21 mouse cellular contexts compared by ENCODE assay signal in genomic region chr7:82112046-82112445, GRCm38 (mm10).
A peak's percentile ranks its signal among the peaks of the same experiment; 100 is the strongest.
DNase-seq lines count a peak whose midpoint lies in the region; ATAC-seq lines count a peak whose summit lies in the region.
"Had no signal": no experiment of that assay in that cellular context is flagged by ENCODE, and none has a peak within 500 bp of the region (broad histone marks: within the 10 kb centered on the region; RNA-seq: fewer than 3 reads in every experiment).

No protein-coding gene starts in this region.

- H3K4me1 ChIP-seq in limb, embryonic 11.5 days (ENCODE audit: control insufficient read depth, insufficient read depth, low read length), result peaks cover 9% of the 10 kb centered on the region
- peaks cover 21% of the 10 kb centered on the region for H3K4me1 ChIP-seq in limb, embryonic 10.5 days
- H3K4me1 ChIP-seq in midbrain, embryonic 14.5 days (ENCODE audit: control insufficient read depth, insufficient read depth, low read length), result no peaks in the 10 kb centered on the region
- H3K4me1 ChIP-seq: forebrain, embryonic 12.5 days; forebrain, embryonic 15.5 days; hindbrain, embryonic 12.5 days; hindbrain, embryonic 15.5 days had no signal

- WGBS in limb, embryonic 11.5 days, result 60% methylated on average over 6 of the region's 6 CpGs
- WGBS in limb, embryonic 10.5 days, result 62% methylated on average over 6 of the region's 6 CpGs
- WGBS in midbrain, embryonic 14.5 days, result 65% methylated on average over 6 of the region's 6 CpGs

- no peak overlapping the region for H3K9ac ChIP-seq in limb, embryonic 11.5 days (ENCODE audit: low read length)
- no peak overlapping the region for H3K9ac ChIP-seq in midbrain, embryonic 14.5 days (replicated peaks; ENCODE audit: low read length)
- H3K9ac ChIP-seq: embryonic facial prominence, embryonic 13.5 days; forebrain, embryonic 12.5 days; forebrain, embryonic 15.5 days; hindbrain, embryonic 12.5 days; hindbrain, embryonic 15.5 days had no signal

- no peak overlapping the region for H3K4me3 ChIP-seq in limb, embryonic 11.5 days (ENCODE audit: low read depth, low read length)
- no peak overlapping the region for H3K4me3 ChIP-seq in limb, embryonic 10.5 days
- no peak overlapping the region for H3K4me3 ChIP-seq in midbrain, embryonic 14.5 days (replicated peaks; ENCODE audit: low read depth, low read length)
- H3K4me3 ChIP-seq: embryonic facial prominence, embryonic 13.5 days; erythroblast, embryonic 14.5 days; forebrain, embryonic 12.5 days; forebrain, embryonic 15.5 days; hindbrain, embryonic 12.5 days; hindbrain, embryonic 15.5 days had no signal

- no peak for ATAC-seq in limb, embryonic 11.5 days (ENCODE audit: insufficient number of reproducible peaks, low FRiP score, low TSS enrichment, low read depth)
- ATAC-seq in midbrain, embryonic 14.5 days (ENCODE audit: low FRiP score, low TSS enrichment), result no peak
- ATAC-seq: CD4-positive, CD25-positive, alpha-beta regulatory T cell, adult 4 months; forebrain, embryonic 15.5 days; intestine, postnatal 0 days had no signal

- no peaks in the 10 kb centered on the region for H3K36me3 ChIP-seq in limb, embryonic 11.5 days (ENCODE audit: control insufficient read depth, insufficient read depth, low read length)
- no peaks in the 10 kb centered on the region for H3K36me3 ChIP-seq in limb, embryonic 10.5 days
- no peaks in the 10 kb centered on the region for H3K36me3 ChIP-seq in midbrain, embryonic 14.5 days (ENCODE audit: control insufficient read depth, insufficient read depth, low read length)
- H3K36me3 ChIP-seq: embryonic facial prominence, embryonic 13.5 days; forebrain, embryonic 12.5 days; forebrain, embryonic 15.5 days; hindbrain, embryonic 12.5 days; hindbrain, embryonic 15.5 days had no signal

- peak; percentile 17 for DNase-seq in embryo, embryonic 10 days (ENCODE audit: low spot score)
- DNase-seq in embryo, embryonic 9.5 days (ENCODE audit: extremely low spot score), result no peak
- peak; percentile 23 for DNase-seq in limb, embryonic 11.5 days (ENCODE audit: low spot score)
- DNase-seq in limb, embryonic 10.5 days (ENCODE audit: low spot score), result no peak
- DNase-seq in mesoderm, embryonic 11.5 days (ENCODE audit: low read depth, low spot score), result peak; percentile 49
- DNase-seq in midbrain, embryonic 14.5 days, result no peak
- DNase-seq: adrenal gland, adult 2 months; adrenal gland, postnatal 14 days; cerebellum, adult 11-12 months; cerebellum, adult 8-10 months; cerebellum, postnatal 36 days; gastrocnemius, postnatal 25 days had no signal

- no peaks in the 10 kb centered on the region for H3K27me3 ChIP-seq in limb, embryonic 11.5 days (ENCODE audit: control insufficient read depth, insufficient read depth, low read length)
- H3K27me3 ChIP-seq in limb, embryonic 10.5 days (ENCODE audit: low read depth, poor library complexity, severe bottlenecking), result no peaks in the 10 kb centered on the region
- no peaks in the 10 kb centered on the region for H3K27me3 ChIP-seq in midbrain, embryonic 14.5 days (ENCODE audit: control insufficient read depth, insufficient read depth, low read length)
- H3K27me3 ChIP-seq: embryonic facial prominence, embryonic 13.5 days; forebrain, embryonic 12.5 days; forebrain, embryonic 15.5 days; hindbrain, embryonic 15.5 days had no signal

- H3K27ac ChIP-seq in limb, embryonic 11.5 days (replicated peaks; ENCODE audit: low read depth, low read length), result no peak overlapping the region
- H3K27ac ChIP-seq in limb, embryonic 10.5 days, result no peak overlapping the region
- no peak overlapping the region for H3K27ac ChIP-seq in midbrain, embryonic 14.5 days (replicated peaks; ENCODE audit: low read depth, low read length)
- H3K27ac ChIP-seq: embryonic facial prominence, embryonic 13.5 days; forebrain, embryonic 12.5 days; forebrain, embryonic 15.5 days; hindbrain, embryonic 12.5 days; hindbrain, embryonic 15.5 days had no signal

- no peak overlapping the region for H3K4me2 ChIP-seq in limb, embryonic 11.5 days (ENCODE audit: low read depth, severe bottlenecking)
- no peak overlapping the region for H3K4me2 ChIP-seq in midbrain, embryonic 14.5 days (ENCODE audit: low read length)
- H3K4me2 ChIP-seq: embryonic facial prominence, embryonic 13.5 days; forebrain, embryonic 12.5 days; forebrain, embryonic 15.5 days; heart, embryonic 11.5 days; hindbrain, embryonic 12.5 days; hindbrain, embryonic 15.5 days had no signal

- no peaks in the 10 kb centered on the region for H3K9me3 ChIP-seq in limb, embryonic 11.5 days (ENCODE audit: control insufficient read depth, low read length)
- no peaks in the 10 kb centered on the region for H3K9me3 ChIP-seq in limb, embryonic 10.5 days (replicated peaks)
- no peaks in the 10 kb centered on the region for H3K9me3 ChIP-seq in midbrain, embryonic 14.5 days (ENCODE audit: control insufficient read depth, low read length)
- H3K9me3 ChIP-seq: embryonic facial prominence, embryonic 13.5 days; forebrain, embryonic 12.5 days; forebrain, embryonic 15.5 days; hindbrain, embryonic 12.5 days; hindbrain, embryonic 15.5 days had no signal

Comparison
In these comparisons a context has a peak if more than half of its experiments do, and no peak if none do; other contexts are left out.
1. DNase-seq: peak in embryo, embryonic 10 days (single experiment), limb, embryonic 11.5 days (single experiment) and mesoderm, embryonic 11.5 days (single experiment); none in embryo, embryonic 9.5 days (single experiment), limb, embryonic 10.5 days (single experiment) and midbrain, embryonic 14.5 days (single experiment).